Mouse (Mus musculus) spleen, adult 2 months (tissue): ENCODE measurements at regions not wholly inside any gene's neighbourhood (a gene's known extent, or its start where the extent isn't known, plus 50 kb on each side); places are given as distances from the start of the nearest gene placed in this dataset.

Source experiments
- DNase-seq, 2 experiments: peaks; one replicate each; pipeline versions ENCODE4 v3.0.0 to v3.0.0-alpha.2; 2012 to 2021; ENCODE audit warnings: low spot score in 2 of 2, low read depth in 1 of 2
- H3K27ac ChIP-seq: fragments of 200-500 bp; 2 replicates; pipeline ENCODE4 v1.5.1; 2012; ENCODE audit warnings: low read length, inconsistent platforms; ENCODE audit not compliant: insufficient read depth
- H3K27me3 ChIP-seq: fragments of 200-500 bp; 2 replicates; pipeline ENCODE4 v1.6.1; 2012; ENCODE audit warnings: mild to moderate bottlenecking, moderate library complexity, low read length, inconsistent platforms; ENCODE audit not compliant: control insufficient read depth, insufficient read depth
- H3K36me3 ChIP-seq: fragments of 200-500 bp; 2 replicates; pipeline ENCODE4 v1.6.1; 2012; ENCODE audit warnings: mild to moderate bottlenecking, low read length, inconsistent platforms; ENCODE audit not compliant: control insufficient read depth, insufficient read depth
- H3K4me1 ChIP-seq: fragments of 200-500 bp; 2 replicates; pipeline ENCODE4 v1.6.1; 2011; ENCODE audit warnings: inconsistent platforms; ENCODE audit not compliant: control insufficient read depth, insufficient read depth, insufficient read length
- H3K4me3 ChIP-seq: fragments of 200-500 bp; 2 replicates; pipeline ENCODE4 v1.5.1; 2011; ENCODE audit warnings: mild to moderate bottlenecking, inconsistent platforms; ENCODE audit not compliant: insufficient read depth, insufficient read length; ENCODE audit errors: extremely low read depth
- CTCF ChIP-seq: fragments of 200-500 bp; IDR thresholded peaks from 2 replicates; pipeline ENCODE4 v1.5.1; 2011; ENCODE audit warnings: mild to moderate bottlenecking, inconsistent platforms; ENCODE audit not compliant: insufficient read depth, insufficient read length, insufficient replicate concordance; ENCODE audit errors: extremely low read depth
- POLR2A ChIP-seq: fragments of 200-500 bp; IDR thresholded peaks from 2 replicates; pipeline ENCODE4 v1.6.1; 2011; ENCODE audit warnings: low read depth, low read length, inconsistent platforms
- WGBS: fragments of 180-500 bp; shearing (Covaris S2); methylation state at CpG from one replicate; pipeline ENCODE4 v1.1.7; 2018; 5-methylcytosine and 5-hydroxymethylcytosine counted together

DNA sequence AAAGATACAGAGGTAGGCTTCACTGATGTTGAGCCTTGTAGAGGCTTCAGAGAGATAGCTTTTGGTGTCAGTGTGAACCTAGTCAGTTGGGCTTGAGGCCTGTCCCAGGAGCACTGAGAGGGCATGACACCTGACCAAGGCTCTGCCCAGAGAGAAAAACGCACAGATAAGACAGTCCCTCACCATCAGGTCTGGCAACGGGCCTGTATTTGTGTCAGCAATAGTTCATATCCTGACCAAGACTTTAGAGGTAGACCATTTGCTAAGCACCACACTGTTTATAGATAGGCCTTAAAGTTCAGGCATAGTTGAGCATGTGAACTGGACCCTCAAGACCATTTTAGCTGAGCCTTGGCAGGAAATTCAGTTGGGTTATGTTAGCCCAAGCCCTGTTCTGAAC lies 60.4 kb upstream of the C2cd4b start:
- Histone ChIP-seq H3K27ac (no peak overlapping the region), H3K27me3 (no peaks in the 10 kb centered on the region), H3K4me1 (no peaks in the 10 kb centered on the region), H3K4me3 (no peak overlapping the region), H3K36me3 (no peaks in the 10 kb centered on the region)
- 89% methylated on average over 2 of the region's 2 CpGs for WGBS
- no peak for DNase-seq
- TF ChIP-seq POLR2A (no peak), CTCF (no peak)

DNA sequence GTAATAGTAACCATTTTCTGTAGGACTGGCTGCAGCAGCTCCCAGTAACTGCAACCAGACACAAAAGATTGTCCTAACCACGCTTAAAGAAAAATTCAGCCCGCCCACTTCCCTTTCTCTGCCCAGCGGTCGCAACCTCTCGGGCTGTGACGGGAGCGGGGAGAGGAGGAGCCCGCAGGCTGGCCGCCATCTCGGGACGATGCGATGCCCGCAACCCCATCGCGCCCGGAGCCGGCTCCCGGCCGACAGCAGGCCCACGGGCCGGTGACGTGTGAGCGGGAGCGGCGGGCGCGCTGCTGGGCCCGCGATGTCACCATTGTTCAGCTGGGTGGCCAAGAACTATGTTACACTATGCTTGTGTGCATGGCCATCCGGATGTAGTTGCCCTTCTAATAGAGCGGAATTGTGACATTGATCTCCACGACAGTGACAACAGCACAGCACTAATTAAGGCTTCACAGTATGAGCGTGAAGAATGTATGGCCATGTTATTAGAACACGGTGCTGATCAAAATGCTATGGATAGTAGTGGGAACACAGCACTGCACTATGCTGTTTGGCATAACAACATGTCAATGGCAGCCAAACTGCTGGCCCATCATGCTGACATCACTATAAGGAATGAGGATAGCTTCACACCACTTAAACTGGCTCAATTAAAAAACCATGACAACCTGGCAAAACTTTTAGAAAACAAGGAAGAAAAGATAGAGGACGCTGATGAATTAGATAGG lies 59.2 kb upstream of the C2cd4b start:
- DNase-seq = peak in 1 of 2 experiments; percentile 3
- Histone ChIP-seq H3K27me3 (no peaks in the 10 kb centered on the region), H3K27ac (no peak overlapping the region), H3K4me1 (no peaks in the 10 kb centered on the region), H3K36me3 (no peaks in the 10 kb centered on the region), H3K4me3 (no peak overlapping the region)
- TF ChIP-seq POLR2A (no peak), CTCF (no peak)
- 21% methylated on average over 35 of the region's 35 CpGs for WGBS

DNA sequence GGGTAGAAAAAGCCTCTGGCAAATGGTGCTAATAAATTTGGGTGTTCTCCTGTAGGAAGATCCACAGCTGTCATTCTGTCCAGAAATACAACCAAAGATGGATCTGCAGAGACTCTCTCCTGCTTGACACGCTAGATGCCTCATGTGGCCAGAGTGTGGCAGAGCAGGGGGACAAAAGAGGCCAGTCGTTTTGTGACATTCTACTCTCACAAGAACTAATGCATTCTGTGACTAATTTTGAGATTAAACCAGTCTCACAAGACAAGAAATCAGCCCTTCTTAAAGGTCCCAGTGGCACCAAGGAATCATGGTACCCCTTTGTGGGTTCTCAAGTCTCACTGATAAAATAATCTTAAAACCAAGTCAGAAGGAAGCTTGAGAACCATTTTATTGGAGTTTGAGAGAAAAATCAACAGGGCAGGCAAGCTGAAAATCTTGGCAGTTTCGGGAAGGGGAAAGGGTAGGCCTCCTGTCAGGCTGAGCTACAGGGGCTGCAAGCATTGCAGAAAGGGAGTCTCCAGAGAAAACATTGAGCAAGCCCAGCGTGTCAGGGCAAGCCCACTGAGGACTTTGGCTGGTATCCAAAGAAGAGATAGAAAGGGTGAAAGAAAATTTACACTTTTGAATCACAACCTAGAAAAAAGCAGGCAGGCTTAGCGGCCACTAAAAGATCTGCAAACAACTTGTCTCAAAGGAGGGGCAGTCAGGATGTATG lies 50.8 kb upstream of the C2cd4b start:
- 68% methylated on average over 5 of the region's 5 CpGs for WGBS
- no peak overlapping the region for H3K4me3 ChIP-seq
- no peaks in the 10 kb centered on the region for H3K36me3 ChIP-seq
- no peak overlapping the region for H3K27ac ChIP-seq
- no peaks in the 10 kb centered on the region for H3K27me3 ChIP-seq
- TF ChIP-seq POLR2A = no peak
- TF ChIP-seq CTCF = no peak
- H3K4me1 ChIP-seq = no peaks in the 10 kb centered on the region
- DNase-seq = no peak
